18 mouse cellular contexts compared by ENCODE assay signal in the genomic region with DNA sequence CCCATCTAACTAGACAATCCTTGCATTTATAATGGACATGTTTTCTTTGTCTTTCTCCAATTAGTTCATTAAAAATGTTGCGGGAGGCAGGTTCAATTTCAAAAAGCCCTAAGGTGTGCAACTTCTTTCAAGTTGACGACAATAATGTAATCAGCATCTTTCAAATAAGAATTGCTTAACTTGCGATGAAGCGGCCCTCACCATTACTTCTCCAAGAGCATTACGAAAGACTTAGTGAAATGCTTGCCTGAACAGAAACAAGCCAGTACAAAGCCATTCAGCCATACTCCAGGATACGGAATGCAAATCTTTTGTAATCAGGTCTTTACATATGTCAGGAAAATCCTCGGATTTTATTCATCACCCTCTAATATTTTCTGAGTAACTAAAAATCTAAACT.
"Had no signal": no experiment of that assay in that cellular context is flagged by ENCODE, and none has a peak within 500 bp of the region (broad histone marks: within the 10 kb centered on the region; RNA-seq: fewer than 3 reads in every experiment).

No protein-coding gene starts in this region.

- H3K27me3 ChIP-seq: liver, embryonic 13.5 days; liver, embryonic 15.5 days; midbrain, embryonic 13.5 days; midbrain, embryonic 15.5 days; neural tube, embryonic 12.5 days had no signal

- H3K27ac ChIP-seq: liver, embryonic 13.5 days; liver, embryonic 15.5 days; macrophage; midbrain, embryonic 13.5 days; midbrain, embryonic 15.5 days; neural tube, embryonic 12.5 days had no signal

- H3K4me3 ChIP-seq: liver, embryonic 13.5 days; liver, embryonic 15.5 days; megakaryocyte, embryonic 14.5 days; midbrain, embryonic 13.5 days; midbrain, embryonic 15.5 days; neural tube, embryonic 12.5 days had no signal

- DNase-seq: liver, embryonic 13.5 days; liver, postnatal 0 days; lung, embryonic 14.5 days; lung, postnatal 10 days; lung, postnatal 36 days; right cerebral cortex, postnatal 25 days; right cerebral cortex, postnatal 4 days; spleen, adult 18-20 months; thymus, adult 18-20 months; thymus, postnatal 14 days; thymus, postnatal 36 days had no signal

- H3K9ac ChIP-seq: liver, embryonic 13.5 days; liver, embryonic 15.5 days; liver, postnatal 0 days; lung, embryonic 14.5 days; midbrain, embryonic 13.5 days; midbrain, embryonic 15.5 days; neural tube, embryonic 12.5 days had no signal

- H3K4me2 ChIP-seq: liver, embryonic 13.5 days; liver, embryonic 15.5 days; lung, embryonic 14.5 days; midbrain, embryonic 11.5 days; midbrain, embryonic 13.5 days; midbrain, embryonic 15.5 days; neural tube, embryonic 12.5 days had no signal

- ATAC-seq: liver, postnatal 0 days; midbrain, embryonic 13.5 days; midbrain, embryonic 15.5 days had no signal

- H3K4me1 ChIP-seq: liver, embryonic 13.5 days; liver, embryonic 15.5 days; neural tube, embryonic 12.5 days had no signal

- H3K9me3 ChIP-seq: liver, embryonic 13.5 days; liver, embryonic 15.5 days; megakaryocyte, embryonic 14.5 days; midbrain, embryonic 13.5 days; midbrain, embryonic 15.5 days; neural tube, embryonic 12.5 days had no signal

- H3K36me3 ChIP-seq: liver, embryonic 13.5 days; liver, embryonic 15.5 days; midbrain, embryonic 13.5 days; midbrain, embryonic 15.5 days; neural tube, embryonic 12.5 days had no signal
